Mouse (Mus musculus): ENCODE data around the gene Sim1.

DNA sequence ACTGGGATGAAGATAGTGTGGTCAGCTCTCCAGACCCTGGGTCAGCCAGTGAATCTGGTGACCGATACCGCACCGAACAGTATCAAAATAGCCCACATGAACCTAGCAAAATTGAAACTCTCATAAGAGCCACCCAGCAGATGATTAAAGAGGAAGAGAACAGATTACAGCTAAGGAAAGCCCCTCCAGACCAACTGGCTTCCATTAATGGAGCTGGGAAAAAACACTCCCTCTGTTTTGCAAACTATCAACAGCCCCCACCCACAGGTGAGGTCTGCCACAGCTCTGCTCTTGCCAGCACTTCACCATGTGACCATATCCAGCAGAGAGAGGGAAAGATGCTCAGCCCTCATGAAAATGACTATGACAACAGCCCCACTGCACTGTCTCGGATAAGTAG is 89.1 kb downstream of the Sim1 start:
- TF ChIP-seq POLR2A (IDR thresholded peaks at IDR 0.05; ENCODE audit: borderline replicate concordance, extremely low read depth, insufficient read depth, insufficient read length, poor library complexity, severe bottlenecking): no peak
- TF ChIP-seq CTCF (IDR thresholded peaks at IDR 0.05; ENCODE audit: borderline replicate concordance, extremely low read depth, insufficient read depth, insufficient read length): no peak
